Mouse (Mus musculus) megakaryocyte, embryonic 14.5 days (primary cell): ENCODE data around the gene Actr6.

Experiments
- FLI1 ChIP-seq: IDR thresholded peaks from 2 replicates; pipeline ENCODE4 v1.6.1; 2012; ENCODE audit warnings: low read length, inconsistent platforms, mixed read lengths
- GATA1 ChIP-seq: IDR thresholded peaks from 3 replicates; pipeline ENCODE4 v1.6.1; 2012; ENCODE audit warnings: mixed read lengths, low read length, inconsistent platforms, borderline replicate concordance

DNA sequence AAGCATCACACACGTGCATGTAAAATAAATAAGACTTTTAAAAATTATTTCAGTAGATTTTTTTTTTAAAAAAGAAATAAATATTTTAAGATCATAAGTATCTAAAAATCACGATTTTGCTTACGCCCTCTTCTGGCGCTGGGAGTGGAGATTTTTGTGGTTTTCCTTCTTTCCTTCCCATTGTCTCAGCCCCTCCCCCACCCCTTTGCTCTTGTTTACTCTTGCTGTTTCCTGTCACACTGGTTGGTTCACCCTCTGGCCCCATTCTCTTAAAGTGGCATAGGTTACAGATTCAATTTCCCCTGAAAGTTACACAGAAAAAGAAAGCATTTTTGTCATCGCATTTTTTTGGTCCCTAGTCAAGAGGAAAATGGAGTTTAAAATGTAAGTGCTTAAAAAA is 29.1 kb downstream of the Actr6 start:
- TF ChIP-seq GATA1 (no peak), FLI1 (no peak)
